Comparison of ENCODE assay signal across 7 mouse cellular contexts in genomic region chr11:101815103-101816085, GRCm38 (mm10). TPM values are rescaled to one million over a fixed set of nuclear protein-coding genes. Genes with fewer than 3 reads are reported as not detected.
DNase-seq lines count a peak whose midpoint lies in the region; ATAC-seq and TF ChIP-seq lines count a peak whose summit lies in the region.

No protein-coding gene starts in this region.

- no peak for TF ChIP-seq POLR2A in limb, embryonic 14.5 days (IDR thresholded peaks at IDR 0.05; ENCODE audit: borderline replicate concordance, extremely low read depth, insufficient read depth, insufficient read length)

- peak overlapping the region; percentile 76 for H3K27ac ChIP-seq in midbrain, embryonic 10.5 days (replicated peaks)
- H3K27ac ChIP-seq in midbrain, embryonic 16.5 days (ENCODE audit: low read length): no peak overlapping the region
- H3K27ac ChIP-seq in hindbrain, embryonic 13.5 days: no peak overlapping the region
- H3K27ac ChIP-seq in limb, embryonic 14.5 days (replicated peaks; ENCODE audit: low read depth, low read length): 0 out of 2 replicates have a peak overlapping the region, but pooled peaks have one; percentile 19

- H3K9me3 ChIP-seq in midbrain, embryonic 10.5 days (replicated peaks): no peaks in the 10 kb centered on the region; the same call in 1 of the 2 replicates
- H3K9me3 ChIP-seq in midbrain, embryonic 16.5 days (replicated peaks; ENCODE audit: control insufficient read depth, low read length, poor library complexity, severe bottlenecking): no peaks in the 10 kb centered on the region
- H3K9me3 ChIP-seq in hindbrain, embryonic 13.5 days: no peaks in the 10 kb centered on the region
- peaks cover 5% of the 10 kb centered on the region; the same call in 1 of the 2 replicates for H3K9me3 ChIP-seq in limb, embryonic 14.5 days (ENCODE audit: control insufficient read depth, low read length)

- H3K4me1 ChIP-seq in midbrain, embryonic 10.5 days: peaks cover 29% of the 10 kb centered on the region
- peaks cover 2% of the 10 kb centered on the region; the same call in 1 of the 2 replicates for H3K4me1 ChIP-seq in midbrain, embryonic 16.5 days (ENCODE audit: control insufficient read depth, insufficient read depth, low read length)
- peaks cover 21% of the 10 kb centered on the region for H3K4me1 ChIP-seq in hindbrain, embryonic 13.5 days (replicated peaks)
- peaks cover 17% of the 10 kb centered on the region for H3K4me1 ChIP-seq in limb, embryonic 14.5 days (ENCODE audit: control insufficient read depth, insufficient read depth, low read length)

- WGBS in midbrain, embryonic 10.5 days: 19% methylated on average over 22 of the region's 22 CpGs
- WGBS in midbrain, embryonic 16.5 days: 21% methylated on average over 22 of the region's 22 CpGs
- WGBS in hindbrain, embryonic 13.5 days: 12% methylated on average over 22 of the region's 22 CpGs
- 15% methylated on average over 22 of the region's 22 CpGs for WGBS in limb, embryonic 14.5 days

- no peak for ATAC-seq in midbrain, embryonic 16.5 days
- no peak for ATAC-seq in hindbrain, embryonic 13.5 days (ENCODE audit: low FRiP score)
- ATAC-seq in limb, embryonic 14.5 days (ENCODE audit: low FRiP score, low read depth): no peak
- ATAC-seq in granulocyte monocyte progenitor cell, adult 5-6 weeks (replicated peaks; ENCODE audit: poor library complexity, severe bottlenecking): no peak; the same call in 1 of the 2 replicates

- no peaks in the 10 kb centered on the region for H3K36me3 ChIP-seq in midbrain, embryonic 10.5 days
- H3K36me3 ChIP-seq in midbrain, embryonic 16.5 days (ENCODE audit: control insufficient read depth, insufficient read depth, low read length): no peaks in the 10 kb centered on the region
- no peaks in the 10 kb centered on the region for H3K36me3 ChIP-seq in hindbrain, embryonic 13.5 days
- H3K36me3 ChIP-seq in limb, embryonic 14.5 days (ENCODE audit: control insufficient read depth, insufficient read depth, low read length): no peaks in the 10 kb centered on the region

- DNase-seq in midbrain, embryonic 10.5 days (ENCODE audit: low spot score): peak; percentile 32
- DNase-seq in limb, embryonic 14.5 days (ENCODE audit: low spot score): no peak
- DNase-seq in urinary bladder, postnatal 4 days (ENCODE audit: low spot score in 2 of 2): no peak
- DNase-seq in adrenal gland, postnatal 10 days: no peak

- H3K4me2 ChIP-seq in midbrain, embryonic 16.5 days (ENCODE audit: low read length): no peak overlapping the region; the same call in 1 of the 2 replicates
- H3K4me2 ChIP-seq in hindbrain, embryonic 13.5 days: peak overlapping the region; percentile 45
- peak overlapping the region; percentile 30; the same call in 1 of the 2 replicates for H3K4me2 ChIP-seq in limb, embryonic 14.5 days (replicated peaks; ENCODE audit: low read depth, low read length, severe bottlenecking)

- H3K27me3 ChIP-seq in midbrain, embryonic 10.5 days (ENCODE audit: low read depth, poor library complexity, severe bottlenecking): peaks cover 38% of the 10 kb centered on the region
- peaks cover 6% of the 10 kb centered on the region; the same call in 1 of the 2 replicates for H3K27me3 ChIP-seq in midbrain, embryonic 16.5 days (ENCODE audit: control insufficient read depth, insufficient read depth, low read depth, low read length)
- H3K27me3 ChIP-seq in hindbrain, embryonic 13.5 days: peaks cover 13% of the 10 kb centered on the region
- no peaks in the 10 kb centered on the region for H3K27me3 ChIP-seq in limb, embryonic 14.5 days (ENCODE audit: control insufficient read depth, insufficient read depth, low read length)

- peak overlapping the region; percentile 51 for H3K4me3 ChIP-seq in midbrain, embryonic 10.5 days
- no peak overlapping the region for H3K4me3 ChIP-seq in midbrain, embryonic 16.5 days (ENCODE audit: low read depth, low read length)
- no peak overlapping the region for H3K4me3 ChIP-seq in hindbrain, embryonic 13.5 days
- H3K4me3 ChIP-seq in limb, embryonic 14.5 days (replicated peaks; ENCODE audit: low read length): no peak overlapping the region

- H3K9ac ChIP-seq in midbrain, embryonic 16.5 days (ENCODE audit: low read depth, low read length): no peak overlapping the region
- no peak overlapping the region for H3K9ac ChIP-seq in hindbrain, embryonic 13.5 days
- 0 out of 2 replicates have a peak overlapping the region, but pooled peaks have one; percentile 14 for H3K9ac ChIP-seq in limb, embryonic 14.5 days (ENCODE audit: low read depth, low read length, severe bottlenecking)

RNA-seq across cellular contexts. Expression of gene Etv4, which starts 30.2 kb away (rescaled TPM):
- polyA plus RNA-seq in midbrain, embryonic 10.5 days (2016; fragmentation: Nextera tagmentation; extraction: Ambion mirVana): 9.4 and 10.5 TPM in 2 replicates
- polyA plus RNA-seq in midbrain, embryonic 16.5 days (2015; fragmentation: Nextera tagmentation; extraction: Ambion mirVana): 7.5 and 9.8 TPM in 2 replicates
- 4.5 and 6.4 TPM in 2 replicates for polyA plus RNA-seq in hindbrain, embryonic 13.5 days (2015; fragmentation: Nextera tagmentation; extraction: Ambion mirVana)
- polyA plus RNA-seq in limb, embryonic 14.5 days (2012; rRNA removed): 24.2 and 31.6 TPM in 2 replicates
- 9.4 and 11.7 TPM in 2 replicates for polyA plus RNA-seq in limb, embryonic 14.5 days (2014; fragmentation: Nextera tagmentation; extraction: Ambion mirVana)
- total RNA-seq in granulocyte monocyte progenitor cell, adult 5-6 weeks (2014; fragmentation: Nextera tagmentation): not detected in 2 replicates
- not detected in 2 replicates for total RNA-seq in granulocyte monocyte progenitor cell, adult 5-6 weeks (2017)
- 1 to 10 TPM; 3.2 to 3.9 TPM for total RNA-seq in adrenal gland, postnatal 10 days (2021)

Comparison
In these comparisons a context has a peak if more than half of its experiments do, and no peak if none do; other contexts are left out.
1. H3K27ac ChIP-seq: peak in midbrain, embryonic 10.5 days (single experiment) and limb, embryonic 14.5 days (single experiment); none in midbrain, embryonic 16.5 days (single experiment) and hindbrain, embryonic 13.5 days (single experiment).